Mouse (Mus musculus): ENCODE measurements at regions not wholly inside any gene's neighbourhood (a gene's known extent, or its start where the extent isn't known, plus 50 kb on each side); places are given as distances from the start of the nearest gene placed in this dataset.

- DNase-seq, result peak; percentile 10 to 39
These were observed 179.1 kb upstream of the Arhgef26 start for GRCm38 (mm10) chr3:62159031-62159430.

- no peak for DNase-seq
These were observed 167.5 kb upstream of the Arhgef26 start for GRCm38 (mm10) chr3:62170647-62171046.

DNA sequence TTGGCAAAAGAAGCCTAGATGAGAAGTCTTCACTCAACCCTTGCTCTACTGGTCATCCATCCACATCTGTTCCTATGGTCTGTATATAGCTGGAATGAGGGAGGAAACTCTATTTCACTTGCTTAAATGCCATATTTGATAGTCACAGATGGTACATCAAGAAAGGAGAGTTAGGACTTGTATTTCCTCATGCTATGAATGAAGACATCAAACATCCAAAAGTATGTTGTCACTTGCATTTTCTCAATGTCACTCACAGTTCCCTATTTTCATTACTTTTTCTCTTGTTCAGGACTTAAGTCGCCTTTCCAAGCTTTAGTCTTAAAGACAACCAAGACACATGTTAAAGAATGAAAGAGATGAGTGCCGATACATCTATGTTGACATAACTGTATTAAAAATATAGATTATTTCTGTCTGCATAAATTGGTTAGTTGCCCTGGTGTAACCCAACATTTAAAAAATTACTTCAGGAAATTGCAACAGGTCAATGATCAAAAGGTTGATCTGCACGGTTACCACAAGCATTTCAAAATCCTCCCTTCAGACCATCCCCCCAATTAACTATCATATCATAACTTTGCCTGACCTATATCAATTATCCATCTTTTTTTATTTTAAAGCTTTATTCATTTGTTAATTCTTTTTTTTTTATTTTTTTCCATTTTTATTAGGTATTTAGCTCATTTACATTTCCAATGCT, 150.2 kb upstream of the Arhgef26 start:
- no peak for DNase-seq

- no peak for DNase-seq
These were observed 145.7 kb upstream of the Arhgef26 start for GRCm38 (mm10) chr3:62192466-62192865.

GRCm38 (mm10) chr3:62194421-62194820, 143.7 kb upstream of the Arhgef26 start:
- DNase-seq, result no peak

DNA sequence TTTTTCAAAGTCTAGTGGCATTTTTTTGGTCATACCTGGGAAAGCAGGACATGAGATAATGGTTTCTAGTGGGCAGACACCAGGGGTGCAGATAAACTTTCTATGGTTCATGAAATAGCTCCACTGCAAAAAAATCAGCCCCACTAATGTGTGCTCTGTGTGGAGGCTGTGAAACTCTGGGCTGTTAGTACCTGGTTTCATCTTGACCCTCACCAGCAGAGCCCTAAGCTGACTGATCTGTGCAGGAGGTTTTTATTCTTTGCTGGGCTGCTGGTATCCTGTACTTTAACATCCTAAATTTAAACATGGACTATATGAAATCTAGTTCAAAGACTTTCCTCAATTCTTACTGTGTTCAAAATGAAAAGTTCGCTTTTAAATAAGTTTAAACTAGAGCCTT, 141.5 kb upstream of the Arhgef26 start:
- no peak for DNase-seq

DNA sequence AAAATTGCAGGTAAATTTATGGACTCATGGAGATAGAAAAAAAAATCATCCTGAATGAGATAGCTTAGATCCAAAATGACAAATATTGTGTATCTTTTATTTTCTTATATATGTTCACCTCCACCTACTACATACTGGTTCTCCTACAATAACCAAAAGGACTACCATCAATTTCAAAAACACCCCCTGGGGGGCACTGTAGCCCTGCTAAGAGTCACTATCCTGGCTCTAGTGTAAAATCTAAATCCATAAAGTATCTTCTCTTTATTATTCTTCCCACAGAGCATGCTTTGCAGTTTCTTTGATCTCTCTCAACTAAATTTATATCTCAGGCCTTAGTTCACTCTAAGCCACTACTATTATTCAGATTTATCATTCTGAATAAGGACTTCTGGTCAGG, 122.3 kb upstream of the Arhgef26 start:
- DNase-seq, result no peak

DNA sequence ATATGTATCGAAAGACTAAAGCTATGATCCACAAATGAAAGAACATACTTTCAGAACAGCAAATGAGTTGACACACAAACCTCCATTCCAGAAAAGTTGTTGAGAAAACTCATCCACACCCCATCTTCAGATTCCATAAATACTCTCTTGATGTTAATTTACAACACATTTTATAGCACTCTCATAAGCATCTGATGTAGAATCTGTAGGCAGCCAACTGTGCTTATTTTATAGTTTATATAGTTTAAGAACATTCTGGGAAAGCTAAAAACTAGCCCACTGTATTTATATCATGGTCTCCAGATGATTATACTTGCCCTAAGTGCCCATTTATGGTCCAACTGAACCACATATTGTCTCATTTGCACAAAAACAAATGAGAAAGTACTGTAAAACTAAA, 120.8 kb upstream of the Arhgef26 start:
- no peak for DNase-seq

DNA sequence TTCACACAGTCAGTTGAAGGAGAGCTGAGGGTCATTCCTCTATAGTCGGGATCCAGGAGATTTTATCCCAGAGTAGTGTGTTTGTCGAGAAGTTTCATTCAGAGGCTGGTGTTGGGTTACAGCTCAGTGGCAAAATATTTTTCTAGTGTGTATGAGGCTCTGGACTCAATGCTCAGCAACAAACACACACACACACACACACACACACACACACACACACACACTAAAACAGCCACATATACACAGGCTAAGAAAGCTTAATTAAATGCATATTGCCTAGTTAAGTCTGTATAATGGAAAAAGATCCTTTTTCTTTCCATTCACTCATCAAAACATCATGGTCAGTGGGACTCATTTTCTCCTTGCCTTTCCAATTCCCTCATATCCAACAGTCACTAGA, 110.4 kb upstream of the Arhgef26 start:
- no peak for DNase-seq

GRCm38 (mm10) chr3:62228156-62228555, 110.0 kb upstream of the Arhgef26 start:
- DNase-seq, result no peak

DNA sequence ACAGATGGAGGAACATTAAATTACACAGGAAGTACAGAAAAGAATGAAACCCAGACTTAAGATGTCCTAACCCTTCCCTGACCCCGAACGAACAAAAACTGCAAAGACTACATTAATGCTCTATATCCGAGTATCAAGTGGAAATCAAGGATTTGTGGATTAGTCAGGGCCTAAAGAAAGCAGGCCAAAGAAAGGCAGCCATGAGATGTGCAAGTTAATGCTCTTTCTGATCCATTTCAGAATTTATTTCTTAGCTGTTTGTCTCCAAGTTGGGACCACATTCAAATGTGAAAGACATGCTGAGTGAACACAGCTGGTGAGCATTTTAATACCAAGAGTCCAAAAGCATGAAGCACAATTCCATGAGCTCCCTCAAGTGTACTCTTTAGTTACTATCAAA, 97.1 kb upstream of the Arhgef26 start:
- DNase-seq, result no peak

DNA sequence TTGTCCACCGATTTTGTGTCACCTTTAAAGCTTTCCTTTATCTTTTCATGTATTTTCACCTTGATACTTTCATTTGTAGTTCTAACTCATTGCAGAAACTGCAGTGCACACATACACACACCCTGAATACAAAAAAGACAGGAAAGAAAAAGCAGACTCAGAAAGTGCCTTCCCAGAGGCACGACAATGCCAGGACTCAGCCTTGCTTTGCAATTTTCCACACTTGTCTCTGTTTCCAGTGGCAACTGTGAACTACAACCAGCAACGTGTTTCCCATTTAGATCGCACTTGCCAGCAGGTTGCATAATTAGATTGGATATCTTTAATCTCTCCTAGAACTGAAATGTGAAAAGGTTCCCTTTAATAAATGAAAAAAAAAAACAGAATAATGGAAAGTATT, 66.4 kb upstream of the Arhgef26 start:
- no peak for DNase-seq

- DNase-seq, result no peak
These were observed 59.9 kb upstream of the Arhgef26 start for GRCm38 (mm10) chr3:62278279-62278678.

DNA sequence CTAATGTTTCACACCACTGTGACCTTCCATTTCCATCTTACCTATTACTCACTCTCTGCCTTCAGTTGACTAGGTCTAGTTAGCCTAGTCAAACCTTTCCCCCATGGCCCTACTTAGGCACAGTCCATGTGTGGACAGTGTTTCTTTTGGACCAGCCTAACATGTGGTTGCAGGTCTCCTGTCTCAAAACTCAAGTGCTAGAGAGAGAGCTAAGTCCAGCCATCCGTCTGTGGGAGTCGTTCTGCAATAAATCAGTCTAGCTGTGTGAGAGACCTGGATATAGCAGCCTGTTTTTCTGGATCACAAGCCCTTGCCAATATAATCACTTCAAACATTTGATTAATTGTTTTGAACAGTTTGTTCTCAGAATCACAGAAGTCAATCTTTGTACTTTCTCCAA, 57.2 kb upstream of the Arhgef26 start:
- DNase-seq, result no peak

Measured in thymus, postnatal 36 days (tissue).